In the genomic region with DNA sequence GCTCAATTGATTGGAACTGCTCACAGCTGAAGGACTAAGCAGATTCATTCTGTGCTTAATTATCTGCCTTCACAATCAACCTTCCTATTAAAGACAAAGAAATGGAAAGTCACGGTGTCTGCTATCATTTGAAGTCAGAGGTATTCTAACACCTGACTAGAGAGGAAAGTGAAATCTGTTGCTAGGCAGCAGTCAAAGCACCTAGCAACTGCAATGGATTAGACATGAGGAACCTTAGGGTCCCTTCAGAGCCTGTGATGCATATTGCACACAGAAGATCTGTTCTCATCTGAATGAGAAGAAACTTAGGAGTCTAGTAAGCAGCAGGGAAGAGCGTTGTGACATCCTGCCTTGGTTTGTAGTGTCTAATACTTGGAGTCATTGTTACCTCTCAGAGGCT, we compare ENCODE assay signal across 16 mouse cellular contexts. TPM values are rescaled to one million over a fixed set of nuclear protein-coding genes. Genes with fewer than 3 reads are reported as not detected.
DNase-seq lines count a peak whose midpoint lies in the region; ATAC-seq lines count a peak whose summit lies in the region.
"Had no signal": no experiment of that assay in that cellular context is flagged by ENCODE, and none has a peak within 500 bp of the region (broad histone marks: within the 10 kb centered on the region; RNA-seq: fewer than 3 reads in every experiment).

No protein-coding gene starts in this region.

- H3K9ac ChIP-seq in neural tube, embryonic 11.5 days (ENCODE audit: low read length): no peak overlapping the region
- no peak overlapping the region for H3K9ac ChIP-seq in hindbrain, embryonic 12.5 days
- H3K9ac ChIP-seq in neural tube, embryonic 13.5 days: no peak overlapping the region
- H3K9ac ChIP-seq: embryonic facial prominence, embryonic 15.5 days had no signal

- no peaks in the 10 kb centered on the region for H3K27me3 ChIP-seq in neural tube, embryonic 11.5 days (ENCODE audit: control insufficient read depth, insufficient read depth, low read length)
- no peaks in the 10 kb centered on the region for H3K27me3 ChIP-seq in hindbrain, embryonic 12.5 days
- no peaks in the 10 kb centered on the region for H3K27me3 ChIP-seq in midbrain, embryonic 10.5 days (ENCODE audit: low read depth, poor library complexity, severe bottlenecking)
- no peaks in the 10 kb centered on the region for H3K27me3 ChIP-seq in neural tube, embryonic 13.5 days
- H3K27me3 ChIP-seq: embryonic facial prominence, embryonic 15.5 days had no signal

- peak; percentile 56 for ATAC-seq in neural tube, embryonic 11.5 days (ENCODE audit: insufficient read depth, low FRiP score, low TSS enrichment)
- ATAC-seq in hindbrain, embryonic 12.5 days (ENCODE audit: low FRiP score): 0 out of 2 replicates have a peak, but pooled peaks have one; percentile 36
- ATAC-seq in neural tube, embryonic 13.5 days (ENCODE audit: low read depth): no peak
- no peak for ATAC-seq in erythroblast, adult 5-6 weeks (replicated peaks; ENCODE audit: low FRiP score, poor library complexity, severe bottlenecking)

- no peak overlapping the region for H3K27ac ChIP-seq in neural tube, embryonic 11.5 days (ENCODE audit: low read depth, low read length)
- H3K27ac ChIP-seq in hindbrain, embryonic 12.5 days: no peak overlapping the region
- H3K27ac ChIP-seq in midbrain, embryonic 10.5 days (replicated peaks): no peak overlapping the region
- H3K27ac ChIP-seq in neural tube, embryonic 13.5 days (replicated peaks): 0 out of 2 replicates have a peak overlapping the region, but pooled peaks have one; percentile 28
- H3K27ac ChIP-seq: embryonic facial prominence, embryonic 15.5 days; heart, embryonic 10.5 days; stomach, postnatal 0 days had no signal

- H3K4me1 ChIP-seq in neural tube, embryonic 11.5 days (ENCODE audit: control insufficient read depth, insufficient read depth, low read length): no peaks in the 10 kb centered on the region
- peaks cover 8% of the 10 kb centered on the region for H3K4me1 ChIP-seq in hindbrain, embryonic 12.5 days
- H3K4me1 ChIP-seq in midbrain, embryonic 10.5 days: peaks cover 14% of the 10 kb centered on the region
- peaks cover 14% of the 10 kb centered on the region for H3K4me1 ChIP-seq in neural tube, embryonic 13.5 days (replicated peaks)
- H3K4me1 ChIP-seq: embryonic facial prominence, embryonic 15.5 days; heart, embryonic 10.5 days had no signal

- WGBS in neural tube, embryonic 11.5 days: 62% methylated on average over 2 of the region's 2 CpGs
- 55% methylated on average over 2 of the region's 2 CpGs for WGBS in hindbrain, embryonic 12.5 days
- WGBS in midbrain, embryonic 10.5 days: 62% methylated on average over 2 of the region's 2 CpGs
- 37% methylated on average over 2 of the region's 2 CpGs for WGBS in neural tube, embryonic 13.5 days

- H3K4me3 ChIP-seq in neural tube, embryonic 11.5 days (ENCODE audit: low read depth, low read length): no peak overlapping the region
- no peak overlapping the region for H3K4me3 ChIP-seq in hindbrain, embryonic 12.5 days
- no peak overlapping the region for H3K4me3 ChIP-seq in midbrain, embryonic 10.5 days
- no peak overlapping the region for H3K4me3 ChIP-seq in neural tube, embryonic 13.5 days
- H3K4me3 ChIP-seq: embryonic facial prominence, embryonic 15.5 days; heart, embryonic 10.5 days had no signal

- no peak overlapping the region for H3K4me2 ChIP-seq in neural tube, embryonic 11.5 days (ENCODE audit: low read depth)
- no peak overlapping the region for H3K4me2 ChIP-seq in hindbrain, embryonic 12.5 days (replicated peaks)
- H3K4me2 ChIP-seq in neural tube, embryonic 13.5 days: no peak overlapping the region
- H3K4me2 ChIP-seq: embryonic facial prominence, embryonic 15.5 days had no signal

- no peak for DNase-seq in neural tube, embryonic 11.5 days (ENCODE audit: low spot score)
- no peak for DNase-seq in neural tube, embryonic 10.5 days (ENCODE audit: extremely low spot score, low spot score)
- peak; percentile 17 for DNase-seq in midbrain, embryonic 10.5 days (ENCODE audit: low spot score)
- no peak for DNase-seq in gastrocnemius, adult 8-10 months (ENCODE audit: low spot score in 2 of 2)
- DNase-seq: adrenal gland, adult 2 months; embryo, embryonic 11 days; kidney, adult 18-20 months; kidney, postnatal 10 days; liver; lung, postnatal 10 days had no signal

- H3K9me3 ChIP-seq in neural tube, embryonic 11.5 days (ENCODE audit: control insufficient read depth, low read length): no peaks in the 10 kb centered on the region
- H3K9me3 ChIP-seq in hindbrain, embryonic 12.5 days (replicated peaks): no peaks in the 10 kb centered on the region
- no peaks in the 10 kb centered on the region for H3K9me3 ChIP-seq in midbrain, embryonic 10.5 days (replicated peaks)
- no peaks in the 10 kb centered on the region for H3K9me3 ChIP-seq in neural tube, embryonic 13.5 days
- H3K9me3 ChIP-seq: embryonic facial prominence, embryonic 15.5 days; heart, embryonic 10.5 days had no signal

- no peaks in the 10 kb centered on the region for H3K36me3 ChIP-seq in neural tube, embryonic 11.5 days (ENCODE audit: control insufficient read depth, insufficient read depth, low read length)
- H3K36me3 ChIP-seq in hindbrain, embryonic 12.5 days: no peaks in the 10 kb centered on the region
- peaks cover 8% of the 10 kb centered on the region for H3K36me3 ChIP-seq in midbrain, embryonic 10.5 days
- no peaks in the 10 kb centered on the region for H3K36me3 ChIP-seq in neural tube, embryonic 13.5 days
- H3K36me3 ChIP-seq: embryonic facial prominence, embryonic 15.5 days; heart, embryonic 10.5 days had no signal

RNA-seq across cellular contexts. Expression of a gene that starts 54.7 kb away (rescaled TPM):
- polyA plus RNA-seq in neural tube, embryonic 11.5 days (2014; fragmentation: Nextera tagmentation; extraction: Ambion mirVana): 28.3 and 28.9 TPM in 2 replicates
- polyA plus RNA-seq in hindbrain, embryonic 12.5 days (2016; fragmentation: Nextera tagmentation; extraction: Ambion mirVana): 31.0 and 31.3 TPM in 2 replicates
- polyA plus RNA-seq in midbrain, embryonic 10.5 days (2016; fragmentation: Nextera tagmentation; extraction: Ambion mirVana): 26.0 and 27.2 TPM in 2 replicates
- polyA plus RNA-seq in neural tube, embryonic 13.5 days (2015; fragmentation: Nextera tagmentation; extraction: Ambion mirVana): 29.6 and 31.9 TPM in 2 replicates
- total RNA-seq in gastrocnemius, adult 8-10 months (2022): 10 to 100 TPM; 23.8 to 26.6 (median 25.8) TPM
- total RNA-seq in erythroblast, adult 5-6 weeks (2015; ENCODE audit: low replicate concordance): 6.1 and 11.5 TPM in 2 replicates
- 3.2 and 11.4 TPM in 2 replicates for total RNA-seq in erythroblast, adult 5-6 weeks (2017; ENCODE audit: low replicate concordance)

RNA-seq across cellular contexts. Expression of a gene that starts 58.1 kb away (rescaled TPM):
- polyA plus RNA-seq in neural tube, embryonic 11.5 days (2014; fragmentation: Nextera tagmentation; extraction: Ambion mirVana): 32.4 and 35.4 TPM in 2 replicates
- 29.8 and 32.0 TPM in 2 replicates for polyA plus RNA-seq in hindbrain, embryonic 12.5 days (2016; fragmentation: Nextera tagmentation; extraction: Ambion mirVana)
- polyA plus RNA-seq in midbrain, embryonic 10.5 days (2016; fragmentation: Nextera tagmentation; extraction: Ambion mirVana): 32.2 and 36.3 TPM in 2 replicates
- polyA plus RNA-seq in neural tube, embryonic 13.5 days (2015; fragmentation: Nextera tagmentation; extraction: Ambion mirVana): 31.0 and 33.1 TPM in 2 replicates
- total RNA-seq in gastrocnemius, adult 8-10 months (2022): 1 to 10 TPM; 1.2 to 3.5 (median 2.2) TPM
- total RNA-seq in erythroblast, adult 5-6 weeks (2015; ENCODE audit: low replicate concordance): 13.0 and 22.5 TPM in 2 replicates
- 12.0 and 14.9 TPM in 2 replicates for total RNA-seq in erythroblast, adult 5-6 weeks (2017; ENCODE audit: low replicate concordance)

Comparison
In these comparisons a context has a peak if more than half of its experiments do, and no peak if none do; other contexts are left out.
1. ATAC-seq: peak in neural tube, embryonic 11.5 days (single experiment) and hindbrain, embryonic 12.5 days (single experiment); none in neural tube, embryonic 13.5 days (single experiment) and erythroblast, adult 5-6 weeks (single experiment).